Mouse (Mus musculus) G1E (cell line): ENCODE data around the gene Dnah7a.
"Not testable (repeated sequence)": the region's sequence is repeated elsewhere in the genome, so short reads cannot be mapped to it uniquely, and the experiment has no call there.

Source experiments
- CTCF ChIP-seq: IDR thresholded peaks from 2 replicates; pipeline ENCODE4 v1.5.1; 2012; ENCODE audit warnings: low read depth, low read length, inconsistent platforms, mixed read lengths
- POLR2AphosphoS5 ChIP-seq: IDR thresholded peaks from 2 replicates; pipeline ENCODE4 v1.6.1; 2012; ENCODE audit warnings: low read depth, low read length, inconsistent platforms; ENCODE audit not compliant: insufficient replicate concordance

- not testable (repeated sequence) for TF ChIP-seq CTCF, POLR2AphosphoS5
Measured at GRCm38 (mm10) chr1:53709602-53710001, 3.0 kb upstream of the Dnah7a start.
